Mouse (Mus musculus): ENCODE measurements around the gene Mterf2. TPM values are rescaled to one million over a fixed set of nuclear protein-coding genes. Genes with fewer than 3 reads are reported as not detected.

Mterf2 gene
- 10 to 100 TPM; 14.6 to 18.2 TPM for total RNA-seq (2023)

GRCm38 (mm10) chr10:85127395-85128287 lies at the start of gene Mterf2:
Mterf2 (minus strand) TSS chr10:85128027.

GRCm38 (mm10) chr10:85102247-85103084 lies 25.4 kb downstream of the Mterf2 start, which contains the start of the genes Fhl4 and Tmem263:
Fhl4 (minus strand) TSS chr10:85102495.
Tmem263 (plus strand) TSS chr10:85102627.

Other genes starting within 250 kb of the Mterf2 start
- gene Ric8b, start 210.4 kb downstream of the Mterf2 start, total RNA-seq (2023): 10 to 100 TPM; 33.0 to 37.2 TPM
- under 1 TPM; 0.56 to 0.58 TPM for gene Fhl4, start 25.5 kb downstream of the Mterf2 start, total RNA-seq (2023)
- gene Tmem263, start 25.4 kb downstream of the Mterf2 start, total RNA-seq (2023): 10 to 100 TPM; 12.0 to 13.4 TPM
- 10 to 100 TPM; 25.4 to 40.0 TPM for gene Cry1, start 57.0 kb upstream of the Mterf2 start, total RNA-seq (2023)